Mouse (Mus musculus): ENCODE results near the gene Rhoc. TPM values are rescaled to one million over a fixed set of nuclear protein-coding genes. Genes with fewer than 3 reads are reported as not detected.
"Not testable (repeated sequence)": the region's sequence is repeated elsewhere in the genome, so short reads cannot be mapped to it uniquely, and the experiment has no call there.

Rhoc gene
- 30.8 and 42.7 TPM in 2 replicates for polyA plus RNA-seq (2012; rRNA removed)

GRCm38 (mm10) chr3:104788075-104788474, at the start of gene Rhoc:
Rhoc (plus strand) TSS chr3:104788375.
- DNase-seq (ENCODE audit: extremely low spot score in 1 of 2, low spot score in 1 of 2): no peak

GRCm38 (mm10) chr3:104741954-104742353, 46.2 kb upstream of the Rhoc start:
- no peak for DNase-seq (ENCODE audit: extremely low spot score in 1 of 2, low spot score in 1 of 2)

- no peak for DNase-seq (ENCODE audit: extremely low spot score in 1 of 2, low spot score in 1 of 2)
These were observed 45.0 kb upstream of the Rhoc start for GRCm38 (mm10) chr3:104743161-104743560.

GRCm38 (mm10) chr3:104743864-104744263, 44.3 kb upstream of the Rhoc start:
- no peak for DNase-seq (ENCODE audit: extremely low spot score in 1 of 2, low spot score in 1 of 2)

- not testable (repeated sequence) for DNase-seq (ENCODE audit: extremely low spot score in 1 of 2, low spot score in 1 of 2)
These were observed 35.3 kb upstream of the Rhoc start for GRCm38 (mm10) chr3:104752845-104753244.

DNA sequence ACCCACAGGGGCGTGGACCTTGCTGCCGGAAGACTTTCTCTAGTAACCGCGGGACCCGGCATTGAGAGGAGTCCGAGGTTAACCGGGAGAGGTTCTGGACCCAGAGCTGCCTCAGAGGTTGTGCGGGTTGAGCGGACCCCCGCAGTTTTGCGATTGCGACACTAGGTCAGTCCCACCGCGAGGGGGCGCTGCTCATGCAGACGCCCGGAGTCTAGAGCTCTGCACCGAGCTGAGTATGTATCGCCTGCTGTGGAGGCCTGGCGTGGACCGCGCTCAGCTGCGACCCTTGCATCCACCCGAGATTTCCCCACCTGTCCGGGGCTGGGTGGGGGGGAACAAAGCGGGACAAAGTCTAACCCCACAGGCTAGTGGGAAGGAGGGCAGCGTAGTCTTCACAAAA, 29.8 kb upstream of the Rhoc start:
- peak in 1 of 2 experiments; percentile 72 for DNase-seq (ENCODE audit: extremely low spot score in 1 of 2, low spot score in 1 of 2)

- no peak for DNase-seq (ENCODE audit: extremely low spot score in 1 of 2, low spot score in 1 of 2)
These were observed 29.3 kb upstream of the Rhoc start for GRCm38 (mm10) chr3:104758869-104759268.

GRCm38 (mm10) chr3:104762103-104762863, 25.9 kb upstream of the Rhoc start:
- not testable (repeated sequence) for DNase-seq (ENCODE audit: extremely low spot score in 1 of 2, low spot score in 1 of 2)

DNA sequence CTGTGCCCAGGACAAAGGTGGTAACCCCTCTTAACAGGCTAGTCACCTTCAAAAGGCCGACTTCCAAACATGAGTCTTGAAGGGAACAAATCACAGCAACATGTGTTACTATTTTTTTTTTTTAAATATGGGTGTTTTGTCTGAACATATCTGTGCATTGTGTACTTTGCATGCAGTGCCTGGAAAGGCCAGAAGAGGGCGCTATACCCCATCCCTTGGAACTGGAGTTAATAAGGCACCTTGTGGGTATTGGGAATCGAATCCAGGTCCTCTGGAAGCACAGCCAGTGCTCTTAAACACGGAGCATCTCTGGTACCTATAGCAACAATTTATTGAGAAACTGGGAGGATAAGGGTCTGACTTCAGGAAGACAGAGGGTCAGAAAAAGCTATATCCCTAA, 23.2 kb upstream of the Rhoc start:
- peak in 1 of 2 experiments; percentile 30 for DNase-seq (ENCODE audit: extremely low spot score in 1 of 2, low spot score in 1 of 2)

GRCm38 (mm10) chr3:104767141-104767540, 21.0 kb upstream of the Rhoc start:
- no peak for DNase-seq (ENCODE audit: extremely low spot score in 1 of 2, low spot score in 1 of 2)

DNA sequence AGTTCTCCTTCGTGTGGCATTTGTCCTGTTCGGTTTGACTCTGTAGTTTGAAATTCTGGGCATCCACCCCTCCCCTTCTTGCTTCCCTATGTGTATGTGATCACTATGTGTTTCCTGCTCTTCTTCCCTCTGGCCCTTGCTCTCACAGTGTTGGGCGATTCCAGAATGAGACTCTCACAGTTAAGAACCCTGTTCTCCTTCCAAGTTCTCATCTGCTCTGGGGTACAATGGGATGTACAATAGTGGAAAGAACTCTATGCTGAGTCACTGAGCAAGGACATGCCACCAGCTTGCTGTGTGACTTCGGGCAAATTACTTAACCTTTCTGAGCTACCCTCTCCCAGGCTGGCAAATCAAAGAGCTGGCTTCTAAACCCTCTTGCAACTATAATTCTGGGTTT, 20.5 kb upstream of the Rhoc start:
- DNase-seq (ENCODE audit: extremely low spot score in 1 of 2, low spot score in 1 of 2): no peak

DNA sequence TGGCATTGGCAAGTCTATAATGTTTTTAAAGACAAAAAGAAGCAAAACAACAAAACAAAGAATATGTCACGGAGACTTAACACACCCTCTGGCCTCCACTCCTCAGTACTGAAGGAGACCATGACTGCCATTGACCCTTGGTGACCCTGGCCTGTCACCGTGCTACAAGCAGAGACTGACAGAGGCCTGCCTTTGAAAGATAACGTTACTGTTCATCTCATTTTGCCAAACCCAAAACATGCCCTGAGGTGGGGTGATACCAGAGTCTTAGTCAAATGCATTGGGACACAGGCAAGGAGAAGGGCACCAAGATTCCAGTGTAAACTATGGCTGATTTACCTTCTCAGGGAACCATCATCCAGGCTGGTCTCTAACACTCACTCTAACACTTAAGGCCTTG, 19.0 kb upstream of the Rhoc start:
- DNase-seq (ENCODE audit: extremely low spot score in 1 of 2, low spot score in 1 of 2): no peak

DNA sequence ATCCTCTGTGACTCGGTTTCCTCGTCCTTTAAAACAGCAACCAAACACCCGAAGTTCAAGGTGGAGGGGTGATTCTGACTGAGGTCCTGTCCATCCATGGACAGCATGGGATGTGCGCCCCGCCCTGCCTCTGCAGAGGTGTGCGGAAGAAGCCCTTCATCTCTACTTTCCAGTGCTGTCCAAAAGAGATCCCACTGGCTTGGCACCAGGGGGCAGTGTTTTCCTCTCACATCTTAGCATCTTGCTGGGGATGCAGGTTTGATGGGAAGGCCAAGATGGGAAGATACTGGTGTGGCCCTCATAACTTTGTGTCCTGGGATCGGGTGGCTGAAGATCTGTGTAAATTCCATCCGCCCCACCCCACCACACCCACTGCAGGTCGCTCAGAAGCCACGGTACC, 18.1 kb upstream of the Rhoc start:
- no peak for DNase-seq (ENCODE audit: extremely low spot score in 1 of 2, low spot score in 1 of 2)

- no peak for DNase-seq (ENCODE audit: extremely low spot score in 1 of 2, low spot score in 1 of 2)
These were observed 17.3 kb upstream of the Rhoc start for GRCm38 (mm10) chr3:104770918-104771317.

- DNase-seq (ENCODE audit: extremely low spot score in 1 of 2, low spot score in 1 of 2): no peak
These were observed 16.7 kb upstream of the Rhoc start for GRCm38 (mm10) chr3:104771460-104771859.

- no peak for DNase-seq (ENCODE audit: extremely low spot score in 1 of 2, low spot score in 1 of 2)
These were observed 14.9 kb upstream of the Rhoc start for GRCm38 (mm10) chr3:104773301-104773700.

GRCm38 (mm10) chr3:104777342-104777741, 10.8 kb upstream of the Rhoc start:
- no peak for DNase-seq (ENCODE audit: extremely low spot score in 1 of 2, low spot score in 1 of 2)

DNA sequence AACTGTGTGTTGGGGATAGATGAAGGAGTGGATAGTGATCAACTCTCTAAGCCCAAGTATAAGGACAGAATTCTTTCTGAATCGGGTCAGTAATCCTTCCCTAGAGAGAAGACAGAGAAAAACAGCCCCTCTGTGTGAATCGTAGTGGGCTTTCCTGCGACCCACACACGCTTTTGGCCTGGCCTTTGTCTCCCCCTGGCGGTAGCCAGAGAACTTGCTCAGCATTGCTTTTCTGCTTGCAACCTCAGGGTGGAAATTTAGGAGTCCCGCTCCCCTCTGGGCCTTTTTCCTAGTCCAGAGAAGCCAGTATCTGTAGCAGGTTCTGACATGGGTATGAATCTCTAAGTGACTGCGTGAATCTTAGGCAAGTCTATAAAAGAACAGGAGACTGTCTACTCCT, 8.2 kb upstream of the Rhoc start:
- DNase-seq (ENCODE audit: extremely low spot score in 1 of 2, low spot score in 1 of 2): peak in 1 of 2 experiments; percentile 63

- DNase-seq (ENCODE audit: extremely low spot score in 1 of 2, low spot score in 1 of 2): no peak
These were observed 7.4 kb upstream of the Rhoc start, which contains the start of gene Ppm1j for GRCm38 (mm10) chr3:104780561-104781420. Ppm1j (plus strand) TSS chr3:104781056.

DNA sequence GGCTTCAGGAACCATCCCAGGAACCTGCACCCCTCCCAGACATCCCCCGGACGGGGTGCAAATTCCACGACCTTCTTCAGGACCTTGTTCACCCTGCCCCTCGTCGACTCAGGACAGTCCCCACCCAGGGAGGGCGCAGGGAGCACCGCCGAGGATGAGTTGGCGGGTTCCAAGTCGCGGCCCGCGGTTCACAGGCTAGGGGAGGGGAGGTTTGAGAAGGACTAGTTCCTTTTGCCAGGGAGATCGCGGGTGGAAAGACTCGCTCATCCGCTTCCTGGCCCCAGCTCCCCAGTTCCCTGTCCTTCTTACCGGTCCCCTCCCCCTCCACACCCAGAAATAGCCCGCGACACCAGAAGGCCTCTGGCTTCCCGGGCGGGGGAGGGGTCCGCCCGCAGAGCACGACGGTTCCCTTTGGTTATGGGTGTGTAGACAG, 6.7 kb upstream of the Rhoc start, which contains the start of gene Fam19a3:
Gene Fam19a3 (minus strand): TSS at position 370 of the 433 bp plus-strand sequence.
- no peak for DNase-seq (ENCODE audit: extremely low spot score in 1 of 2, low spot score in 1 of 2)

GRCm38 (mm10) chr3:104782061-104782681, 6.0 kb upstream of the Rhoc start:
- no peak for DNase-seq (ENCODE audit: extremely low spot score in 1 of 2, low spot score in 1 of 2)

All from frontal cortex, adult 2 months (tissue).